Mouse (Mus musculus): ENCODE measurements at regions not wholly inside any gene's neighbourhood (a gene's known extent, or its start where the extent isn't known, plus 50 kb on each side); places are given as distances from the start of the nearest gene placed in this dataset.

- no peak overlapping the region for H3K4me3 ChIP-seq (ENCODE audit: low read depth, low read length)
- H3K9ac ChIP-seq, result no peak overlapping the region
- 30% methylated on average over 4 of the region's 4 CpGs for WGBS
- H3K27me3 ChIP-seq (ENCODE audit: insufficient read depth, low read length), result no peaks in the 10 kb centered on the region
- DNase-seq (peak; percentile 39), ATAC-seq (no peak; the same call in 1 of the 2 replicates)
- H3K36me3 ChIP-seq (ENCODE audit: insufficient read depth), result no peaks in the 10 kb centered on the region
- H3K4me1 ChIP-seq (ENCODE audit: insufficient read depth), result no peaks in the 10 kb centered on the region
- no peaks in the 10 kb centered on the region for H3K9me3 ChIP-seq (ENCODE audit: low read length)
- no peak overlapping the region for H3K4me2 ChIP-seq (ENCODE audit: low read depth)
- TF ChIP-seq CTCF (IDR thresholded peaks at IDR 0.05; ENCODE audit: low read depth), result no peak
- H3K27ac ChIP-seq (ENCODE audit: low read depth, low read length), result no peak overlapping the region
Measured at GRCm38 (mm10) chr9:61073482-61073881, 279.1 kb downstream of the Uaca start.

- H3K27me3 ChIP-seq (ENCODE audit: insufficient read depth, low read length), result no peaks in the 10 kb centered on the region
- H3K9me3 ChIP-seq (ENCODE audit: low read length), result no peaks in the 10 kb centered on the region
- H3K9ac ChIP-seq, result no peak overlapping the region
- 66% methylated on average over 4 of the region's 4 CpGs for WGBS
- H3K36me3 ChIP-seq (ENCODE audit: insufficient read depth), result no peaks in the 10 kb centered on the region
- no peak for TF ChIP-seq CTCF (IDR thresholded peaks at IDR 0.05; ENCODE audit: low read depth)
- DNase-seq, result no peak
- ATAC-seq, result no peak
- no peak overlapping the region for H3K4me3 ChIP-seq (ENCODE audit: low read depth, low read length)
- no peak overlapping the region for H3K4me2 ChIP-seq (ENCODE audit: low read depth)
- no peaks in the 10 kb centered on the region for H3K4me1 ChIP-seq (ENCODE audit: insufficient read depth)
- no peak overlapping the region for H3K27ac ChIP-seq (ENCODE audit: low read depth, low read length)
Measured at GRCm38 (mm10) chr9:61075071-61075470, 280.7 kb downstream of the Uaca start.

GRCm38 (mm10) chr9:61077181-61077580 is 282.8 kb downstream of the Uaca start:
- H3K4me2 ChIP-seq (ENCODE audit: low read depth), result no peak overlapping the region
- 81% methylated on average over 2 of the region's 2 CpGs for WGBS
- TF ChIP-seq CTCF (IDR thresholded peaks at IDR 0.05; ENCODE audit: low read depth), result no peak
- H3K4me3 ChIP-seq (ENCODE audit: low read depth, low read length), result no peak overlapping the region
- ATAC-seq, result peak; percentile 27; the same call in 1 of the 2 replicates
- H3K36me3 ChIP-seq (ENCODE audit: insufficient read depth), result no peaks in the 10 kb centered on the region
- no peak for DNase-seq
- H3K9me3 ChIP-seq (ENCODE audit: low read length), result no peaks in the 10 kb centered on the region
- no peak overlapping the region for H3K27ac ChIP-seq (ENCODE audit: low read depth, low read length)
- H3K27me3 ChIP-seq (ENCODE audit: insufficient read depth, low read length), result no peaks in the 10 kb centered on the region
- H3K4me1 ChIP-seq (ENCODE audit: insufficient read depth), result peaks cover 8% of the 10 kb centered on the region; the same call in 1 of the 2 replicates
- no peak overlapping the region for H3K9ac ChIP-seq

GRCm38 (mm10) chr9:61077807-61078206 is 283.5 kb downstream of the Uaca start:
- Histone ChIP-seq H3K9ac (no peak overlapping the region), H3K36me3 (ENCODE audit: insufficient read depth) (no peaks in the 10 kb centered on the region), H3K27me3 (ENCODE audit: insufficient read depth, low read length) (no peaks in the 10 kb centered on the region), H3K4me3 (ENCODE audit: low read depth, low read length) (no peak overlapping the region), H3K4me1 (ENCODE audit: insufficient read depth) (peaks cover 8% of the 10 kb centered on the region; the same call in 1 of the 2 replicates), H3K27ac (ENCODE audit: low read depth, low read length) (no peak overlapping the region), H3K9me3 (ENCODE audit: low read length) (no peaks in the 10 kb centered on the region), H3K4me2 (ENCODE audit: low read depth) (no peak overlapping the region)
- 65% methylated on average over 4 of the region's 4 CpGs for WGBS
- ATAC-seq (no peak), DNase-seq (no peak)
- TF ChIP-seq CTCF (IDR thresholded peaks at IDR 0.05; ENCODE audit: low read depth), result no peak

GRCm38 (mm10) chr9:61081474-61082021 is 287.2 kb downstream of the Uaca start:
- Histone ChIP-seq H3K9me3 (ENCODE audit: low read length) (no peaks in the 10 kb centered on the region), H3K36me3 (ENCODE audit: insufficient read depth) (no peaks in the 10 kb centered on the region), H3K4me3 (ENCODE audit: low read depth, low read length) (no peak overlapping the region), H3K9ac (no peak overlapping the region), H3K4me2 (ENCODE audit: low read depth) (0 out of 2 replicates have a peak overlapping the region, but pooled peaks have one; percentile 17), H3K27ac (ENCODE audit: low read depth, low read length) (no peak overlapping the region), H3K4me1 (ENCODE audit: insufficient read depth) (peaks cover 8% of the 10 kb centered on the region; the same call in 1 of the 2 replicates), H3K27me3 (ENCODE audit: insufficient read depth, low read length) (no peaks in the 10 kb centered on the region; the same call in 1 of the 2 replicates)
- peak; percentile 65 for DNase-seq
- peak; percentile 70 for ATAC-seq
- 6% methylated on average over 16 of the region's 16 CpGs for WGBS
- no peak for TF ChIP-seq CTCF (IDR thresholded peaks at IDR 0.05; ENCODE audit: low read depth)

- ATAC-seq, result no peak
- Histone ChIP-seq H3K4me2 (ENCODE audit: low read depth) (no peak overlapping the region), H3K27ac (ENCODE audit: low read depth, low read length) (no peak overlapping the region), H3K9me3 (ENCODE audit: low read length) (no peaks in the 10 kb centered on the region), H3K36me3 (ENCODE audit: insufficient read depth) (no peaks in the 10 kb centered on the region), H3K4me1 (ENCODE audit: insufficient read depth) (peaks cover 8% of the 10 kb centered on the region; the same call in 1 of the 2 replicates), H3K4me3 (ENCODE audit: low read depth, low read length) (no peak overlapping the region), H3K9ac (no peak overlapping the region), H3K27me3 (ENCODE audit: insufficient read depth, low read length) (no peaks in the 10 kb centered on the region; the same call in 1 of the 2 replicates)
- no peak for DNase-seq
- 62% methylated on average over 13 of the region's 13 CpGs for WGBS
- no peak for TF ChIP-seq CTCF (IDR thresholded peaks at IDR 0.05; ENCODE audit: low read depth)
Measured at GRCm38 (mm10) chr9:61084655-61085230, 287.4 kb upstream of the Tle3 start.

GRCm38 (mm10) chr9:61087035-61087434 is 285.1 kb upstream of the Tle3 start:
- H3K4me2 ChIP-seq (ENCODE audit: low read depth), result no peak overlapping the region
- H3K9ac ChIP-seq, result no peak overlapping the region
- no peak for TF ChIP-seq CTCF (IDR thresholded peaks at IDR 0.05; ENCODE audit: low read depth)
- 89% methylated on average over 3 of the region's 3 CpGs for WGBS
- H3K27ac ChIP-seq (ENCODE audit: low read depth, low read length), result no peak overlapping the region
- no peaks in the 10 kb centered on the region for H3K36me3 ChIP-seq (ENCODE audit: insufficient read depth)
- DNase-seq, result no peak
- no peaks in the 10 kb centered on the region; the same call in 1 of the 2 replicates for H3K27me3 ChIP-seq (ENCODE audit: insufficient read depth, low read length)
- H3K4me3 ChIP-seq (ENCODE audit: low read depth, low read length), result no peak overlapping the region
- H3K9me3 ChIP-seq (ENCODE audit: low read length), result no peaks in the 10 kb centered on the region
- 0 out of 2 replicates have a peak, but pooled peaks cover under 1% of the 10 kb centered on the region for H3K4me1 ChIP-seq (ENCODE audit: insufficient read depth)
- no peak for ATAC-seq

Data from forebrain, postnatal 0 days (tissue).